Mouse (Mus musculus) E14TG2a.4 (cell line): Measurements from ENCODE around the gene Gm5483.
"Not testable (repeated sequence)": the region's sequence is repeated elsewhere in the genome, so short reads cannot be mapped to it uniquely, and the experiment has no call there.

Source experiments
- CTCF ChIP-seq: conservative IDR thresholded peaks from 2 replicates; pipeline ENCODE4 v1.5.1; 2014; ENCODE audit warnings: low read length
- NANOG ChIP-seq: IDR thresholded peaks from 2 replicates; pipeline ENCODE4 v1.6.1; 2014; ENCODE audit warnings: borderline replicate concordance, low read length, mixed read lengths
- POU5F1 ChIP-seq: IDR thresholded peaks from 2 replicates; pipeline ENCODE4 v1.6.1; 2014; ENCODE audit warnings: low read length, borderline replicate concordance

- not testable (repeated sequence) for TF ChIP-seq CTCF, POU5F1, NANOG
Measured at GRCm38 (mm10) chr16:36167841-36168240, 16.2 kb upstream of the Gm5483 start.
